Comparison of ENCODE assay signal across 21 mouse cellular contexts in the genomic region with DNA sequence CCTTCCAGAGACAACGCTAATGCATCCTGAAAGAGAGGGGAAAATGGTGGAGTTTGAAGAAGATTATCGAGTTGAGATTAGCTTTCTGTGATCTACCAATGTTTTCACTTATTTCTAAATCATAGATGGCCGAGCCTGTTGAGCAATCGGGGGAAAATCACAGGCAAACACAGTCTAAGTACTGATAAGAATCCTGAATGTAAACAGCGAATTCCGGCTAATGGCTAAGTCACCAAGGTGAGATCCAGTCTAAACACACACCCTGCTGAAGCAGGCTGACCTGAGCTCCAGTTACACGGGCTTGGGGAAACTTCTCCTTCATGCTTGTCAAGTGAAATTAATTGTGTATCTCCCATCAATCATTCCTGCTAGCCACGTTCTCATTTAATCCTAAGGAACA.
DNase-seq lines count a peak whose midpoint lies in the region; ATAC-seq and TF ChIP-seq lines count a peak whose summit lies in the region.
"Had no signal": no experiment of that assay in that cellular context is flagged by ENCODE, and none has a peak within 500 bp of the region (broad histone marks: within the 10 kb centered on the region; RNA-seq: fewer than 3 reads in every experiment).

No protein-coding gene starts in this region.

- no peak overlapping the region for H3K9ac ChIP-seq in liver, adult 2 months (ENCODE audit: low read depth, low read length)
- no peak overlapping the region for H3K9ac ChIP-seq in liver, embryonic 11.5 days (ENCODE audit: low read depth, low read length)
- no peak overlapping the region for H3K9ac ChIP-seq in lung, postnatal 0 days (replicated peaks; ENCODE audit: low read depth)
- H3K9ac ChIP-seq in stomach, embryonic 14.5 days (replicated peaks; ENCODE audit: low read depth, low read length) = no peak overlapping the region
- H3K9ac ChIP-seq: forebrain, embryonic 12.5 days; heart, embryonic 12.5 days; hindbrain, embryonic 12.5 days; kidney, embryonic 15.5 days; neural tube, embryonic 13.5 days had no signal

- no peak overlapping the region for H3K4me3 ChIP-seq in liver, adult 2 months (ENCODE audit: insufficient read depth, low read depth, low read length)
- no peak overlapping the region for H3K4me3 ChIP-seq in liver, embryonic 11.5 days (ENCODE audit: low read depth, low read length)
- no peak overlapping the region for H3K4me3 ChIP-seq in lung, postnatal 0 days (ENCODE audit: low read depth, low read length)
- no peak overlapping the region for H3K4me3 ChIP-seq in stomach, embryonic 14.5 days (ENCODE audit: low read depth, low read length)
- H3K4me3 ChIP-seq: forebrain, embryonic 12.5 days; heart, embryonic 12.5 days; hindbrain, embryonic 12.5 days; kidney, embryonic 15.5 days; neural tube, embryonic 13.5 days had no signal

- peak; percentile 91 for TF ChIP-seq EP300 in lung, postnatal 0 days (IDR thresholded peaks at IDR 0.05)

- no peak for ATAC-seq in liver, embryonic 11.5 days (replicated peaks; ENCODE audit: low FRiP score)
- ATAC-seq in lung, postnatal 0 days = peak; percentile 91
- peak; percentile 80 for ATAC-seq in stomach, embryonic 14.5 days (ENCODE audit: insufficient number of reproducible peaks, insufficient read depth, low FRiP score, low read depth)

- no peak for TF ChIP-seq CTCF in liver, adult 2 months (IDR thresholded peaks at IDR 0.05; ENCODE audit: low read depth, low read length)
- TF ChIP-seq CTCF in lung, postnatal 0 days (IDR thresholded peaks at IDR 0.05) = no peak

- H3K79me2 ChIP-seq in liver, adult 2 months (ENCODE audit: control insufficient read depth, insufficient read depth, low read length) = no peaks in the 10 kb centered on the region

- no peak overlapping the region for H3K4me2 ChIP-seq in liver, embryonic 11.5 days
- peak overlapping the region; percentile 17; the same call in 1 of the 2 replicates for H3K4me2 ChIP-seq in lung, postnatal 0 days (replicated peaks; ENCODE audit: low read depth, low read length)
- H3K4me2 ChIP-seq in stomach, embryonic 14.5 days (replicated peaks; ENCODE audit: low read depth, low read length) = no peak overlapping the region
- H3K4me2 ChIP-seq: forebrain, embryonic 12.5 days; heart, embryonic 12.5 days; hindbrain, embryonic 12.5 days; kidney, embryonic 15.5 days; neural tube, embryonic 13.5 days had no signal

- DNase-seq in liver, adult 2 months (ENCODE audit: extremely low read depth, low read depth, low spot score) = peak; percentile 75
- DNase-seq in liver, embryonic 11.5 days (ENCODE audit: low spot score) = no peak
- DNase-seq in lung, adult 18-20 months = peak; percentile 70 to 81
- peak; percentile 84 for DNase-seq in lung, postnatal 0 days (ENCODE audit: low spot score)
- no peak for DNase-seq in adrenal gland, adult (ENCODE audit: inconsistent age in 2 of 2, low spot score in 1 of 2)
- no peak for DNase-seq in thymus, postnatal 0 days (ENCODE audit: low spot score)
- no peak for DNase-seq in left cerebral cortex, adult 18-20 months (ENCODE audit: low spot score in 2 of 2)
- DNase-seq: adrenal gland, adult 8-10 months; cerebellum, adult 9-10 months; heart, adult 11 months; heart, postnatal 14 days; kidney, postnatal 4 days; midbrain, embryonic 14.5 days; right cerebral cortex, adult 18-20 months; thymus, adult 18-20 months had no signal

- peaks cover 6% of the 10 kb centered on the region; the same call in 1 of the 2 replicates for H3K4me1 ChIP-seq in liver, adult 2 months (ENCODE audit: control insufficient read depth, insufficient read depth, low read length)
- no peaks in the 10 kb centered on the region for H3K4me1 ChIP-seq in liver, embryonic 11.5 days (replicated peaks; ENCODE audit: control insufficient read depth, insufficient read depth, low read length)
- no peaks in the 10 kb centered on the region for H3K4me1 ChIP-seq in lung, postnatal 0 days (ENCODE audit: insufficient read depth, low read depth, low read length)
- no peaks in the 10 kb centered on the region for H3K4me1 ChIP-seq in stomach, embryonic 14.5 days (ENCODE audit: control insufficient read depth, insufficient read depth, low read length)
- H3K4me1 ChIP-seq: heart, embryonic 12.5 days; hindbrain, embryonic 12.5 days had no signal

- 8% methylated on average over 8 of the region's 8 CpGs for WGBS in liver, adult 2 months
- 34% methylated on average over 8 of the region's 8 CpGs for WGBS in liver, embryonic 11.5 days
- WGBS in lung, postnatal 0 days = 5% methylated on average over 8 of the region's 8 CpGs
- WGBS in stomach, embryonic 14.5 days = 7% methylated on average over 8 of the region's 8 CpGs

- H3K27ac ChIP-seq in liver, adult 2 months (replicated peaks; ENCODE audit: insufficient read depth, low read depth, low read length) = no peak overlapping the region
- H3K27ac ChIP-seq in liver, embryonic 11.5 days (ENCODE audit: low read depth, low read length) = no peak overlapping the region
- H3K27ac ChIP-seq in lung, postnatal 0 days (ENCODE audit: low read length) = no peak overlapping the region
- no peak overlapping the region for H3K27ac ChIP-seq in stomach, embryonic 14.5 days (ENCODE audit: low read length)
- H3K27ac ChIP-seq: forebrain, embryonic 12.5 days; hindbrain, embryonic 12.5 days; kidney, embryonic 15.5 days; neural tube, embryonic 13.5 days had no signal

- no peaks in the 10 kb centered on the region for H3K27me3 ChIP-seq in liver, adult 2 months (ENCODE audit: control insufficient read depth, insufficient read depth, low read length)
- H3K27me3 ChIP-seq in liver, embryonic 11.5 days (replicated peaks; ENCODE audit: control insufficient read depth, insufficient read depth, low read length) = 0 out of 2 replicates have a peak, but pooled peaks cover 4% of the 10 kb centered on the region
- H3K27me3 ChIP-seq in lung, postnatal 0 days (replicated peaks; ENCODE audit: insufficient read depth, low read length) = no peaks in the 10 kb centered on the region
- no peaks in the 10 kb centered on the region for H3K27me3 ChIP-seq in stomach, embryonic 14.5 days (ENCODE audit: control insufficient read depth, insufficient read depth, low read length)
- H3K27me3 ChIP-seq: forebrain, embryonic 12.5 days; heart, embryonic 12.5 days; kidney, embryonic 15.5 days; neural tube, embryonic 13.5 days had no signal

- H3K36me3 ChIP-seq in liver, adult 2 months (ENCODE audit: control insufficient read depth, insufficient read depth, low read length) = no peaks in the 10 kb centered on the region
- no peaks in the 10 kb centered on the region for H3K36me3 ChIP-seq in liver, embryonic 11.5 days (ENCODE audit: control insufficient read depth, insufficient read depth, low read length)
- no peaks in the 10 kb centered on the region for H3K36me3 ChIP-seq in lung, postnatal 0 days (ENCODE audit: insufficient read depth, low read length)
- H3K36me3 ChIP-seq in stomach, embryonic 14.5 days (ENCODE audit: control insufficient read depth, insufficient read depth, low read length) = no peaks in the 10 kb centered on the region
- H3K36me3 ChIP-seq: forebrain, embryonic 12.5 days; heart, embryonic 12.5 days; hindbrain, embryonic 12.5 days; kidney, embryonic 15.5 days; neural tube, embryonic 13.5 days had no signal

- TF ChIP-seq POLR2A in liver, adult 2 months (IDR thresholded peaks at IDR 0.05; ENCODE audit: extremely low read depth, insufficient read depth, low read length) = no peak

- no peaks in the 10 kb centered on the region for H3K9me3 ChIP-seq in liver, embryonic 11.5 days (ENCODE audit: control insufficient read depth, low read length)
- H3K9me3 ChIP-seq in lung, postnatal 0 days (ENCODE audit: low read length) = no peaks in the 10 kb centered on the region
- H3K9me3 ChIP-seq in stomach, embryonic 14.5 days (ENCODE audit: control insufficient read depth, low read depth, low read length) = no peaks in the 10 kb centered on the region
- H3K9me3 ChIP-seq: forebrain, embryonic 12.5 days; heart, embryonic 12.5 days; hindbrain, embryonic 12.5 days; kidney, embryonic 15.5 days; neural tube, embryonic 13.5 days had no signal

Comparison
In these comparisons a context has a peak if more than half of its experiments do, and no peak if none do; other contexts are left out.
1. DNase-seq: peak in liver, adult 2 months (single experiment), lung, adult 18-20 months (2 of 2) and lung, postnatal 0 days (single experiment); none in liver, embryonic 11.5 days (single experiment), adrenal gland, adult (0 of 2), thymus, postnatal 0 days (single experiment) and left cerebral cortex, adult 18-20 months (0 of 2).